Mouse (Mus musculus): Measurements from ENCODE around the gene Cep83.

GRCm38 (mm10) chr10:94811907-94812851 is 123.7 kb downstream of the Cep83 start:
- TF ChIP-seq GATA1 (IDR thresholded peaks at IDR 0.05; ENCODE audit: low read length): no peak
- no peak for TF ChIP-seq TAL1 (IDR thresholded peaks at IDR 0.05; ENCODE audit: low read length)

All from erythroblast, embryonic 14.5 days (primary cell).